Mouse (Mus musculus) heart, embryonic 14.5 days (tissue): ENCODE data around the gene Sept11. TPM values are rescaled to one million over a fixed set of nuclear protein-coding genes. Genes with fewer than 3 reads are reported as not detected.

Experiments
- ATAC-seq: fragments of 200-750 bp; cut with Nextera tagmentation; 2 replicates; pipeline ENCODE4 v1.8.0; 2017; ENCODE audit warnings: low read depth, moderate TSS enrichment; ENCODE audit not compliant: insufficient number of reproducible peaks, insufficient read depth, low FRiP score
- H3K27ac ChIP-seq, 2 experiments: fragments of 200-500 bp in 1 of 2; fragments of 300-500 bp in 1 of 2; sonication (generic) in 1 of 2; replicated peaks in 1 of 2; 2 replicates each; pipeline ENCODE4 v1.5.1; 2012 to 2014; ENCODE audit warnings: low read depth in 2 of 2, low read length in 2 of 2, control low read depth in 1 of 2, mild to moderate bottlenecking in 1 of 2, mixed read lengths in 1 of 2; ENCODE audit not compliant: control insufficient read depth in 1 of 2, insufficient read depth in 1 of 2
- H3K27me3 ChIP-seq: fragments of 300-500 bp; sonication (generic); 2 replicates; pipeline ENCODE4 v1.6.1; 2014; ENCODE audit warnings: mild to moderate bottlenecking, low read length, control low read depth; ENCODE audit not compliant: control insufficient read depth, insufficient read depth
- H3K36me3 ChIP-seq: fragments of 300-500 bp; sonication (generic); 2 replicates; pipeline ENCODE4 v1.6.1; 2014; ENCODE audit warnings: mild to moderate bottlenecking, control low read depth, low read length, mixed read lengths; ENCODE audit not compliant: control insufficient read depth, insufficient read depth
- H3K4me1 ChIP-seq, 2 experiments: fragments of 200-500 bp in 1 of 2; fragments of 300-500 bp in 1 of 2; sonication (generic) in 1 of 2; 2 replicates each; pipeline ENCODE4 v1.6.1; 2012 to 2014; ENCODE audit warnings: low read length in 2 of 2, control low read depth in 1 of 2, mixed read lengths in 1 of 2; ENCODE audit not compliant: control insufficient read depth in 2 of 2, insufficient read depth in 2 of 2
- H3K4me2 ChIP-seq: fragments of 300-500 bp; sonication (generic); 2 replicates; pipeline ENCODE4 v1.6.1; 2014; ENCODE audit warnings: mild to moderate bottlenecking, low read length
- H3K4me3 ChIP-seq, 2 experiments: fragments of 200-500 bp in 1 of 2; fragments of 300-500 bp in 1 of 2; sonication (generic) in 1 of 2; 2 replicates each; pipeline ENCODE4 v1.5.1; 2012 to 2014; ENCODE audit warnings: low read length in 2 of 2, mild to moderate bottlenecking in 2 of 2, control low read depth in 1 of 2, low read depth in 1 of 2, moderate library complexity in 1 of 2; ENCODE audit not compliant: control insufficient read depth in 1 of 2, insufficient read depth in 1 of 2
- H3K9ac ChIP-seq: fragments of 300-500 bp; sonication (generic); 2 replicates; pipeline ENCODE4 v1.6.1; 2014; ENCODE audit warnings: mild to moderate bottlenecking, low read length
- H3K9me3 ChIP-seq: fragments of 300-500 bp; sonication (generic); 2 replicates; pipeline ENCODE4 v1.6.1; 2016; ENCODE audit warnings: low read length, control low read depth; ENCODE audit not compliant: control insufficient read depth
- WGBS: fragments of 180-500 bp; shearing (Covaris S2); extraction: QIAGEN DNeasy Blood & Tissue Kit; methylation state at CpG from one replicate; pipeline ENCODE4 v1.1.7; 2014; 5-methylcytosine and 5-hydroxymethylcytosine counted together
- polyA plus RNA-seq: library from polyadenylated mRNA; unstranded; fragments of >200 nt; fragmentation: Nextera tagmentation; extraction: Ambion mirVana; gene quantifications from 2 replicates; pipeline ENCODE4 v1.2.1, GENCODE M21; 2014

The Sept11 gene
- polyA plus RNA-seq, 1 experiment from 2014 or later, result 83.8 TPM

GRCm38 (mm10) chr5:93143360-93144091 lies 50.3 kb downstream of the Sept11 start:
- H3K4me2 ChIP-seq, result no peak overlapping the region
- WGBS, result 36% methylated on average over 12 of the region's 12 CpGs
- H3K27me3 ChIP-seq, result no peaks in the 10 kb centered on the region
- no peak overlapping the region for H3K27ac ChIP-seq
- H3K9ac ChIP-seq, result peak overlapping the region; percentile 41; the same call in 1 of the 2 replicates
- no peak for ATAC-seq
- H3K9me3 ChIP-seq, result no peaks in the 10 kb centered on the region
- no peak overlapping the region for H3K4me3 ChIP-seq
- peaks cover 11 to 25% of the 10 kb centered on the region in 2 experiments for H3K4me1 ChIP-seq
- peaks cover 36% of the 10 kb centered on the region for H3K36me3 ChIP-seq

DNA sequence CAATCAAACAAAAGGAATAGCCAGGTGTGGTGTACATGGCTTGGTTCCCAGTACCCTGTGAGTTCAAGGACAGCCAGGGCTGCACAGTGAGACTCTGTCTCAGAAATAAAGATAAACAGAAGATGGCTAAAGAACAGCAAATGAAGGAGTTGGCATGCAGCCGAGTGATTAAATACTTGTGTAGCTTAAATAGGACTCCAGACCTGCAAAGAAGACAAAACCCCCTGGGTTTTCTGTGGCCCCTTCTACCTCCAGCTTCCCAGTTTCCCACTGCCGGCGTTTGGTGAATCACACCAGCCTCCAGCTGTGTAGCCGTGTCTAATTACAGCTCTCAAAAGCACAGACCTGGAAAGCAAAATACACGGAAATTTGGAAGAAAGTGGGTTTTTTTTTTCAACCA lies 51.6 kb downstream of the Sept11 start:
- 60% methylated on average over 5 of the region's 5 CpGs for WGBS

DNA sequence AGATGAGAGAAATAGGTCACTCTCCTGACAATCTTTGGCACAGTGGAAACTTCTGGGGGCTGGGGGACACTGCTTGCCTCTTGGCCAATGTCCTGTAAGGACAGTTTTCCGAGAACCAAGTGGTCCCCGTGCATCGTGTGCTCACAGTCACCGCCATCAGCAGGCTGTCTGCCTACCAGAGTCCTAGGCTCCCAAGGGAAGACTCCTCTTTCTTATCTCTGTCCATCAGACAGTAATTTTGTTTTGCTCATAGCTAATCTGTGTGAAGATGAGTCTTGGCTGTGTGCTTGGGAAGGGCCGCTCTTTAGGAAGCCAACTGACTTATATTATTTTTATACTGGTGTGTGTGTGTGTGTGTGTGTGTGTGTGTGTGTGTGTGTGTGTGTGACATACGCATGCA lies 52.3 kb downstream of the Sept11 start:
- Histone ChIP-seq H3K27ac (no peak overlapping the region), H3K9ac (no peak overlapping the region), H3K4me2 (no peak overlapping the region), H3K36me3 (peaks cover 26% of the 10 kb centered on the region), H3K9me3 (no peaks in the 10 kb centered on the region), H3K4me1 (peaks cover 19 to 39% of the 10 kb centered on the region in 2 experiments), H3K27me3 (no peaks in the 10 kb centered on the region), H3K4me3 (no peak overlapping the region)
- WGBS, result 81% methylated on average over 6 of the region's 6 CpGs
- ATAC-seq, result no peak

More for the DNA sequence above, 51.6 kb downstream of the Sept11 start:
- Histone ChIP-seq H3K27ac (no peak overlapping the region), H3K9ac (no peak overlapping the region), H3K4me3 (no peak overlapping the region), H3K9me3 (no peaks in the 10 kb centered on the region), H3K27me3 (no peaks in the 10 kb centered on the region), H3K4me2 (no peak overlapping the region), H3K36me3 (peaks cover 28% of the 10 kb centered on the region), H3K4me1 (peaks cover 13 to 33% of the 10 kb centered on the region in 2 experiments)
- ATAC-seq, result no peak

DNA sequence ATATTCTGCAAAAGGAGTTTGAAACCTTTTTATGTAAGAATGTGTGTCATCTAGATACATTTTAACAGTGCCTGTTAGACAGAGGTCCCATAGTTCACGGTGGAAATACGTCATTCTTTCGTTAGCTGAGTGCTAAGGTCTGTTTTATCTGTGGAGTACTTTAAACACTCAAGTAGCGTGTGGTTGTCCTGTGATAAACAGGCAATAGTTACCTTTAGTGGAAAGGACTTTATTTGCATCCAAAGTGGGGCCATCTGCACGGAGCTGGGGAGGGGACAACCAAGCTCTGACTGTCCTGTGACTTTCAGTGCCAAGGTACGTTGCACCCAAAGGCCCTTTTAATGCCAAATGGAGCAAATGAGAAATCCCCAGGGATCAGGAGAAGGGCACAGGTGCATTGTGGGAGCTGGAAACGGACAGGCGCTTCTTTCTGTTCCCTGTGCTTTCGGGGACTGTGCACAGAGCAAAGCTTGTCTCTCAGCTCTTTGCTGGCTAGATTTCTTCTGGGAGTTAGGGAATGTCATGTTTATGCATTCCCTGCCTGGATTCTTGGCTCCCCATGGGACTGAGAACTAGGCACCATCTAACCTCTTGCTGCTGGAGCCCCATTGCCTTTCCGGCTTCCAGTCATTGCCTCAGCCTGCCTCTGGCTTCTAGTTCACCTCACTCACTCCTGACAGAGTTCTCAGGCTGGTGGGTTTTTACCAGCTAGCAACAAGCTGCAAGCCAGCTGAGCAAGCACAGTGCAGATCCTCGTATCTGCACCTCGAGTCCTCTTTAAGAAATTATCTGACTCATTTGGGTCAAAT lies 56.9 kb downstream of the Sept11 start:
- peak overlapping the region; percentile 38; the same call in 1 of the 2 replicates for H3K9ac ChIP-seq
- H3K36me3 ChIP-seq, result peaks cover 11% of the 10 kb centered on the region
- H3K9me3 ChIP-seq, result no peaks in the 10 kb centered on the region
- WGBS, result 29% methylated on average over 12 of the region's 12 CpGs
- H3K4me2 ChIP-seq, result peak overlapping the region; percentile 28
- H3K27me3 ChIP-seq, result no peaks in the 10 kb centered on the region
- no peak overlapping the region for H3K4me3 ChIP-seq
- peak overlapping the region in 1 of 2 experiments; percentile 39; a peak in 2 of 4 replicates for H3K27ac ChIP-seq
- ATAC-seq, result no peak
- H3K4me1 ChIP-seq, result peaks cover 30 to 42% of the 10 kb centered on the region in 2 experiments

DNA sequence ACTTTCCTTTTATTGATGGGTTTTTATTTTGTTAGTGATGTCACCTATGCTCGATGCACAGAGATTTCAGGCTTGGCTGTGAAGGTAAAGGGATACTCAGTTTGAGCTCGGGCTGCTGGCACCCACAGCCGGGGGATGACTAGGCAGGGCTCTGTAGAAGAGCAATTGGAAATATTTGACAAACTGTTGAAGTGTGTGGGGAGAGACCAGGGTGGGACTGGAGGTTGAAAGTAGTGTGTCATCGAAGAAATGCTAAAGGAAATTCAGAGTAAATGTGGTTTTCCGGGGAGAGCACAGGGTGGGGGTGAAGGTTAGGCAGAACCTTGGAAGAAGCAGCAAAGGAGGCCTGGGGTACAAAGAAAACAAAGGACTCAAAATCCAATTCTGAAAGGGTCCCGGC lies 58.7 kb downstream of the Sept11 start:
- peaks cover 29% of the 10 kb centered on the region for H3K36me3 ChIP-seq
- no peaks in the 10 kb centered on the region for H3K9me3 ChIP-seq
- no peaks in the 10 kb centered on the region for H3K27me3 ChIP-seq
- no peak overlapping the region for H3K9ac ChIP-seq
- no peak for ATAC-seq
- H3K4me2 ChIP-seq, result no peak overlapping the region
- H3K4me1 ChIP-seq, result peaks cover 28 to 38% of the 10 kb centered on the region in 2 experiments
- peak overlapping the region in 1 of 2 experiments; percentile 3; a peak in 1 of 4 replicates for H3K27ac ChIP-seq
- 62% methylated on average over 6 of the region's 6 CpGs for WGBS
- H3K4me3 ChIP-seq, result no peak overlapping the region

GRCm38 (mm10) chr5:93152451-93152850 lies 59.2 kb downstream of the Sept11 start:
- Histone ChIP-seq H3K4me3 (no peak overlapping the region), H3K9ac (no peak overlapping the region), H3K27me3 (no peaks in the 10 kb centered on the region), H3K4me1 (peaks cover 28 to 38% of the 10 kb centered on the region in 2 experiments), H3K9me3 (no peaks in the 10 kb centered on the region), H3K36me3 (peaks cover 33% of the 10 kb centered on the region), H3K27ac (peak overlapping the region in 1 of 2 experiments; percentile 3; a peak in 1 of 4 replicates), H3K4me2 (no peak overlapping the region)
- ATAC-seq, result no peak
- 73% methylated on average over 4 of the region's 4 CpGs for WGBS

DNA sequence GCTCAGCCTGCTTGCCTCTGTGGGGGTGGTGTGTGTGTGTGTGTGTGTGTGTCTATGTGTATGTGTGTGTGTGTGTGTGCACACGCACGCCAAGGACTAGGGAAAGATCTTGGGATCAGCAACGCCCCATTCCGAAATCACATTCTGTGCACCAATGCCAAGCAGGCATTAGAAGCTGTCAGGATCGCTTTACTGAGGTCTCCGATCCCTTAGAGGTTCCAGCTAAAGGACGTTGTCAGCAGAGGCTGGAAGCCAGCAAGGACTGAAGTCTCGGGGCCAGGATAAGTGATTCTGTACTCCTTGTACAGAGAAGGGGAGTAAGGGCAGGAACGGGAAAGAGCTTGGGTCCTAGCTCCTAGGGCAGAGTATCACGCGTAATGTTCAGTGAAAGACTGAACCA lies 61.2 kb downstream of the Sept11 start:
- H3K9ac ChIP-seq, result no peak overlapping the region
- H3K4me1 ChIP-seq, result peaks cover 27 to 34% of the 10 kb centered on the region in 2 experiments
- H3K36me3 ChIP-seq, result peaks cover 47% of the 10 kb centered on the region
- ATAC-seq, result no peak
- no peaks in the 10 kb centered on the region for H3K27me3 ChIP-seq
- no peak overlapping the region for H3K4me2 ChIP-seq
- no peak overlapping the region for H3K4me3 ChIP-seq
- H3K27ac ChIP-seq, result no peak overlapping the region
- WGBS, result 90% methylated on average over 11 of the region's 11 CpGs
- no peaks in the 10 kb centered on the region for H3K9me3 ChIP-seq
